Mouse (Mus musculus): ENCODE measurements around the gene Stxbp6. TPM values are rescaled to one million over a fixed set of nuclear protein-coding genes. Genes with fewer than 3 reads are reported as not detected.

Gene Stxbp6
- total and polyA plus RNA-seq, 3 experiments: not detected

DNA sequence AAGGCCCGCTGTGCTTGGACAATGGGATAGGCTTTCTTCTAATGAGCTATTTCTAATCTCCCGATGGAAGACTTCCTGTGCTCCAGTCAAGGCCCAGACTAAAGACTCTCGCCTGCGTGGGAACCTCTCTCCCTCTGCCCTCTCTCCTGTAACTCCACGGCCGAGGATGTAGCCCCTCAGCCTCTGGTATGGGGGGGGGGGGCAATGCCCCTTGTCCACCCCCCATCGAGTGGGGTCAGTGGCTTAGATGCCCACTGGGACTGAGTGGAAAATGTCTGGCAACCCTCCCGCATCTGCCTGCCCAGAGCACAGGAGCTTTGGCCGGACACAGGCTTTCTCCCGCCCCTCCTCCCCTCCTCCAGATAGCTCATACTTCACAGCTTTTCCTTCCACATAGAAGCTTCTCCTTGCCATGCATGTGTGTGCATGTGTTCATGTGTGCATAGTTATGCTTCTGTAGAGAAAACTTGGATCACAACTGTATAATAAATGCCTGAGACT is 31.9 kb downstream of the Stxbp6 start:
- Histone ChIP-seq H3K27ac (ENCODE audit: insufficient read depth, low read depth) (no peak overlapping the region), H3K4me3 (replicated peaks in 1 of 3; ENCODE audit: low read depth in 2 of 3, low read length in 2 of 3, poor library complexity in 1 of 3) (no peak overlapping the region), H3K36me3 (replicated peaks in 1 of 2; ENCODE audit: control insufficient read depth in 1 of 2, insufficient read depth in 1 of 2, low read length in 1 of 2) (no peaks in the 10 kb centered on the region), H3K9ac (ENCODE audit: insufficient read depth, low read depth) (no peak overlapping the region), H3K27me3 (replicated peaks) (no peaks in the 10 kb centered on the region), H3K4me2 (ENCODE audit: insufficient read depth, low read depth, poor library complexity, severe bottlenecking) (no peak overlapping the region), H3K4me1 (ENCODE audit: control insufficient read depth in 1 of 2, insufficient read depth in 2 of 2) (no peaks in the 10 kb centered on the region), H3K9me3 (replicated peaks; ENCODE audit: low read length) (peaks cover 54% of the 10 kb centered on the region), H3K79me2 (replicated peaks; ENCODE audit: control insufficient read depth, extremely low read depth, insufficient read depth, poor library complexity, severe bottlenecking) (no peaks in the 10 kb centered on the region)
- in situ Hi-C loops (cut with MboI; ENCODE audit: low pct_ligation_motif_present, low pct_unique_long_range_greater_than_20kb, low sequenced_read_pairs): no loop called here
- no peak for DNase-seq (ENCODE audit: extremely low read depth)
- TF ChIP-seq KAT2A (IDR thresholded peaks at IDR 0.05; ENCODE audit: insufficient replicate concordance, low read length): no peak
- TF ChIP-seq IRF4 (IDR thresholded peaks at IDR 0.05; ENCODE audit: low read depth, low read length): no peak
- no peak for TF ChIP-seq ETS1 (conservative IDR thresholded peaks at IDR 0.05; ENCODE audit: low read depth, low read length)
- no peak for TF ChIP-seq UBTF (IDR thresholded peaks at IDR 0.05; ENCODE audit: low read depth, low read length)
- TF ChIP-seq ZC3H11A (IDR thresholded peaks at IDR 0.05; ENCODE audit: low read depth, low read length): no peak
- TF ChIP-seq NELFE (IDR thresholded peaks at IDR 0.05; ENCODE audit: low read depth, low read length): no peak
- dilution Hi-C loops (cut with MboI; ENCODE audit: extremely low pct_ligation_motif_present, extremely low pct_unique_long_range_greater_than_20kb, low sequenced_read_pairs): no loop called here

DNA sequence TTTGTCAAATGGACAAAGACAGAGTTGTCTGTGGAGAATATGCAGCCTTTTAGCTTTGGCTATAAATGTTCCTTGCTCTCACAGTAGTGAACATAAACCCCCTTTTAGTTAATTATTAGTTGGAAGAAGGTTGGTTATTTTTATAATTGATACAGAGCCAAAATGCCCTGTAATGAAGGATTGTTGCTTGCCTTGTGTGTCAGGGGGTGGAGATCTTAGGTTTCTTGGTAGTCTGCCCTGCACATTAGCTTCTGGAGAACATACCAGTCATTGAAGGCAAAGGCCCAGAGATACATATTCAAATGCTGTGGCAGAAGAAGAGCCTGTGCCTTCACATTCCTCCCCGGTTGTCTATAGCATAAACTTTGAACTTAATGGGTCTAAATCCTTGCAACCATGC is 37.0 kb downstream of the Stxbp6 start:
- no peak overlapping the region for H3K4me2 ChIP-seq (ENCODE audit: insufficient read depth, low read depth, poor library complexity, severe bottlenecking)
- no peaks in the 10 kb centered on the region for H3K36me3 ChIP-seq (replicated peaks in 1 of 2; ENCODE audit: control insufficient read depth in 1 of 2, insufficient read depth in 1 of 2, low read length in 1 of 2)
- no peaks in the 10 kb centered on the region for H3K4me1 ChIP-seq (ENCODE audit: control insufficient read depth in 1 of 2, insufficient read depth in 2 of 2)
- H3K4me3 ChIP-seq (replicated peaks in 1 of 3; ENCODE audit: low read depth in 2 of 3, low read length in 2 of 3, poor library complexity in 1 of 3): no peak overlapping the region
- no peak overlapping the region for H3K9ac ChIP-seq (ENCODE audit: insufficient read depth, low read depth)
- no peaks in the 10 kb centered on the region for H3K27me3 ChIP-seq (replicated peaks)
- H3K79me2 ChIP-seq (replicated peaks; ENCODE audit: control insufficient read depth, extremely low read depth, insufficient read depth, poor library complexity, severe bottlenecking): no peaks in the 10 kb centered on the region
- DNase-seq (ENCODE audit: extremely low read depth): no peak
- in situ Hi-C loops (cut with MboI; ENCODE audit: low pct_ligation_motif_present, low pct_unique_long_range_greater_than_20kb, low sequenced_read_pairs): no loop called here
- TF ChIP-seq CTCF (conservative IDR thresholded peaks at IDR 0.05 in 1 of 2, IDR thresholded peaks at IDR 0.05 in 1 of 2; ENCODE audit: low read depth in 2 of 2, low read length in 2 of 2): no peak
- no peak for TF ChIP-seq MAX (IDR thresholded peaks at IDR 0.05; ENCODE audit: low read length)
- no peak for TF ChIP-seq CHD1 (IDR thresholded peaks at IDR 0.05; ENCODE audit: low read depth, low read length)
- TF ChIP-seq KAT2A (IDR thresholded peaks at IDR 0.05; ENCODE audit: insufficient replicate concordance, low read length): no peak
- TF ChIP-seq E2F4 (IDR thresholded peaks at IDR 0.05; ENCODE audit: insufficient replicate concordance, low read depth, low read length): no peak
- no peak for TF ChIP-seq NRF1 (IDR thresholded peaks at IDR 0.05; ENCODE audit: low read depth, low read length)
- TF ChIP-seq RCOR1 (conservative IDR thresholded peaks at IDR 0.05; ENCODE audit: low read depth, low read length): no peak
- TF ChIP-seq SIN3A (IDR thresholded peaks at IDR 0.05; ENCODE audit: low read length): no peak
- TF ChIP-seq ZNF384 (IDR thresholded peaks at IDR 0.05; ENCODE audit: low read depth, low read length): no peak
- no peak for TF ChIP-seq PAX5 (IDR thresholded peaks at IDR 0.05; ENCODE audit: low read length)
- no peak for TF ChIP-seq JUND (conservative IDR thresholded peaks at IDR 0.05; ENCODE audit: low read depth, low read length)
- no peak for TF ChIP-seq JUN (IDR thresholded peaks at IDR 0.05; ENCODE audit: insufficient read depth, low read depth, low read length)
- TF ChIP-seq EP300 (IDR thresholded peaks at IDR 0.05; ENCODE audit: low read length): no peak
- TF ChIP-seq ZKSCAN1 (IDR thresholded peaks at IDR 0.05; ENCODE audit: borderline replicate concordance, low read depth, low read length): no peak
- no peak for TF ChIP-seq BHLHE40 (IDR thresholded peaks at IDR 0.05; ENCODE audit: low read depth, low read length)
- TF ChIP-seq USF2 (conservative IDR thresholded peaks at IDR 0.05; ENCODE audit: low read depth, low read length): no peak
- no peak for TF ChIP-seq NELFE (IDR thresholded peaks at IDR 0.05; ENCODE audit: low read depth, low read length)
- no peak for TF ChIP-seq UBTF (IDR thresholded peaks at IDR 0.05; ENCODE audit: low read depth, low read length)
- no peak for TF ChIP-seq RAD21 (IDR thresholded peaks at IDR 0.05; ENCODE audit: low read depth, low read length)
- no peak for TF ChIP-seq CHD2 (IDR thresholded peaks at IDR 0.05; ENCODE audit: low read length)
- H3K9me3 ChIP-seq (replicated peaks; ENCODE audit: low read length): peaks cover 53% of the 10 kb centered on the region
- dilution Hi-C loops (cut with MboI; ENCODE audit: extremely low pct_ligation_motif_present, extremely low pct_unique_long_range_greater_than_20kb, low sequenced_read_pairs): no loop called here
- no peak overlapping the region for H3K27ac ChIP-seq (ENCODE audit: insufficient read depth, low read depth)

Measured in CH12.LX (cell line).